Mouse (Mus musculus) lung, embryonic 15.5 days (tissue): ENCODE measurements around the gene Clint1. TPM values are rescaled to one million over a fixed set of nuclear protein-coding genes. Genes with fewer than 3 reads are reported as not detected.

ENCODE experiments used
- ATAC-seq: fragments of 200-750 bp; cut with Nextera tagmentation; 2 replicates; pipeline ENCODE4 v1.8.0; 2017; ENCODE audit warnings: moderate number of reproducible peaks, borderline replicate concordance; ENCODE audit not compliant: low FRiP score, low TSS enrichment; ENCODE audit errors: extremely low read depth
- H3K27ac ChIP-seq: fragments of 300-500 bp; sonication (generic); 2 replicates; pipeline ENCODE4 v1.5.1; 2015; ENCODE audit warnings: moderate library complexity, mild to moderate bottlenecking, inconsistent platforms
- H3K27me3 ChIP-seq: fragments of 300-500 bp; sonication (generic); 2 replicates; pipeline ENCODE4 v1.6.1; 2015; ENCODE audit warnings: inconsistent platforms
- H3K36me3 ChIP-seq: fragments of 300-500 bp; sonication (generic); 2 replicates; pipeline ENCODE4 v1.6.1; 2015; ENCODE audit warnings: inconsistent platforms
- H3K4me1 ChIP-seq: fragments of 300-500 bp; sonication (generic); 2 replicates; pipeline ENCODE4 v1.6.1; 2015; ENCODE audit warnings: inconsistent platforms
- H3K4me2 ChIP-seq: fragments of 300-500 bp; sonication (generic); 2 replicates; pipeline ENCODE4 v1.6.1; 2015; ENCODE audit warnings: inconsistent platforms, mild to moderate bottlenecking, moderate library complexity
- H3K4me3 ChIP-seq: fragments of 300-500 bp; sonication (generic); 2 replicates; pipeline ENCODE4 v1.5.1; 2015; ENCODE audit warnings: mild to moderate bottlenecking, inconsistent platforms
- H3K9ac ChIP-seq: fragments of 300-500 bp; sonication (generic); 2 replicates; pipeline ENCODE4 v1.6.1; 2015; ENCODE audit warnings: inconsistent platforms
- H3K9me3 ChIP-seq: fragments of 300-500 bp; sonication (generic); 2 replicates; pipeline ENCODE4 v1.6.1; 2016; ENCODE audit warnings: inconsistent platforms
- WGBS: fragments of 180-500 bp; shearing (Covaris S2); methylation state at CpG from one replicate; pipeline ENCODE4 v1.1.7; 2015; 5-methylcytosine and 5-hydroxymethylcytosine counted together
- polyA plus RNA-seq: library from polyadenylated mRNA; unstranded; fragments of >200 nt; fragmentation: Nextera tagmentation; extraction: Ambion mirVana; gene quantifications from 2 replicates; pipeline ENCODE4 v1.2.1, GENCODE M21; 2015

Clint1 gene
- polyA plus RNA-seq, 1 experiment from 2014 or later, result 76.4 TPM

GRCm38 (mm10) chr11:45918018-45918417 is 66.2 kb downstream of the Clint1 start:
- Histone ChIP-seq H3K27me3 (no peaks in the 10 kb centered on the region), H3K9ac (no peak overlapping the region), H3K27ac (no peak overlapping the region), H3K4me1 (no peaks in the 10 kb centered on the region), H3K4me3 (no peak overlapping the region), H3K36me3 (no peaks in the 10 kb centered on the region), H3K9me3 (no peaks in the 10 kb centered on the region), H3K4me2 (no peak overlapping the region)
- ATAC-seq, result no peak
- 91% methylated on average over 6 of the region's 6 CpGs for WGBS

GRCm38 (mm10) chr11:45918836-45919235 is 67.0 kb downstream of the Clint1 start:
- Histone ChIP-seq H3K4me1 (no peaks in the 10 kb centered on the region), H3K36me3 (no peaks in the 10 kb centered on the region), H3K27me3 (no peaks in the 10 kb centered on the region), H3K4me3 (no peak overlapping the region), H3K9me3 (no peaks in the 10 kb centered on the region), H3K9ac (no peak overlapping the region), H3K27ac (no peak overlapping the region), H3K4me2 (no peak overlapping the region)
- WGBS, result 68% methylated on average over 4 of the region's 4 CpGs
- ATAC-seq, result no peak

- H3K4me2 ChIP-seq, result no peak overlapping the region
Observed at GRCm38 (mm10) chr11:45921026-45921425, 69.2 kb downstream of the Clint1 start.

GRCm38 (mm10) chr11:45921480-45921898 is 69.6 kb downstream of the Clint1 start:
- ATAC-seq, result no peak
- Histone ChIP-seq H3K27me3 (no peaks in the 10 kb centered on the region), H3K4me2 (no peak overlapping the region), H3K27ac (no peak overlapping the region), H3K4me1 (no peaks in the 10 kb centered on the region), H3K9ac (no peak overlapping the region), H3K36me3 (no peaks in the 10 kb centered on the region), H3K4me3 (no peak overlapping the region), H3K9me3 (no peaks in the 10 kb centered on the region)
- 15% methylated on average over 10 of the region's 10 CpGs for WGBS

More at GRCm38 (mm10) chr11:45921026-45921425, 69.2 kb downstream of the Clint1 start:
- 52% methylated on average over 8 of the region's 8 CpGs for WGBS
- H3K4me1 ChIP-seq, result no peaks in the 10 kb centered on the region
- no peak overlapping the region for H3K27ac ChIP-seq
- no peak for ATAC-seq
- H3K4me3 ChIP-seq, result no peak overlapping the region
- H3K9me3 ChIP-seq, result no peaks in the 10 kb centered on the region
- H3K36me3 ChIP-seq, result no peaks in the 10 kb centered on the region
- no peak overlapping the region for H3K9ac ChIP-seq
- H3K27me3 ChIP-seq, result no peaks in the 10 kb centered on the region

- no peaks in the 10 kb centered on the region for H3K4me1 ChIP-seq
- 67% methylated on average over 6 of the region's 6 CpGs for WGBS
- no peaks in the 10 kb centered on the region for H3K27me3 ChIP-seq
- H3K9me3 ChIP-seq, result no peaks in the 10 kb centered on the region
- H3K9ac ChIP-seq, result no peak overlapping the region
- peaks cover 4% of the 10 kb centered on the region; the same call in 1 of the 2 replicates for H3K36me3 ChIP-seq
- H3K27ac ChIP-seq, result no peak overlapping the region
- H3K4me3 ChIP-seq, result no peak overlapping the region
- no peak for ATAC-seq
- H3K4me2 ChIP-seq, result no peak overlapping the region
Observed at GRCm38 (mm10) chr11:45925436-45925835, 73.6 kb downstream of the Clint1 start.

- Histone ChIP-seq H3K4me3 (peak overlapping the region; percentile 42), H3K27ac (peak overlapping the region; percentile 49; the same call in 1 of the 2 replicates), H3K9me3 (no peaks in the 10 kb centered on the region), H3K4me2 (peak overlapping the region; percentile 66), H3K36me3 (peaks cover 7% of the 10 kb centered on the region), H3K27me3 (no peaks in the 10 kb centered on the region), H3K4me1 (no peaks in the 10 kb centered on the region), H3K9ac (peak overlapping the region; percentile 46; the same call in 1 of the 2 replicates)
- WGBS, result under 1% methylated on average over 9 of the region's 9 CpGs
- ATAC-seq, result peak; percentile 85
Observed at GRCm38 (mm10) chr11:45926640-45927082, 74.8 kb downstream of the Clint1 start.

- no peak for ATAC-seq
- Histone ChIP-seq H3K4me1 (no peaks in the 10 kb centered on the region), H3K36me3 (peaks cover 11% of the 10 kb centered on the region), H3K9me3 (no peaks in the 10 kb centered on the region), H3K4me2 (no peak overlapping the region), H3K4me3 (no peak overlapping the region), H3K27ac (no peak overlapping the region), H3K9ac (no peak overlapping the region), H3K27me3 (no peaks in the 10 kb centered on the region)
- 61% methylated on average over 5 of the region's 5 CpGs for WGBS
Observed at GRCm38 (mm10) chr11:45927456-45927855, 75.6 kb downstream of the Clint1 start.

- 81% methylated on average over 10 of the region's 10 CpGs for WGBS
Observed at GRCm38 (mm10) chr11:45929541-45929940, 77.7 kb downstream of the Clint1 start.

GRCm38 (mm10) chr11:45932771-45933170 is 80.9 kb downstream of the Clint1 start:
- no peaks in the 10 kb centered on the region for H3K9me3 ChIP-seq
- H3K36me3 ChIP-seq, result peaks cover 53% of the 10 kb centered on the region
- H3K4me3 ChIP-seq, result no peak overlapping the region
- H3K4me2 ChIP-seq, result no peak overlapping the region
- H3K4me1 ChIP-seq, result no peaks in the 10 kb centered on the region
- WGBS, result 89% methylated on average over 10 of the region's 10 CpGs
- no peaks in the 10 kb centered on the region for H3K27me3 ChIP-seq
- no peak for ATAC-seq
- no peak overlapping the region for H3K27ac ChIP-seq
- no peak overlapping the region for H3K9ac ChIP-seq

More at GRCm38 (mm10) chr11:45929541-45929940, 77.7 kb downstream of the Clint1 start:
- Histone ChIP-seq H3K36me3 (peaks cover 29% of the 10 kb centered on the region), H3K9ac (no peak overlapping the region), H3K4me3 (no peak overlapping the region), H3K9me3 (no peaks in the 10 kb centered on the region), H3K27me3 (no peaks in the 10 kb centered on the region), H3K4me1 (no peaks in the 10 kb centered on the region), H3K27ac (no peak overlapping the region), H3K4me2 (no peak overlapping the region)
- ATAC-seq, result no peak

GRCm38 (mm10) chr11:45937478-45937877 is 85.6 kb downstream of the Clint1 start:
- peaks cover 41% of the 10 kb centered on the region for H3K36me3 ChIP-seq
- 93% methylated on average over 8 of the region's 8 CpGs for WGBS

GRCm38 (mm10) chr11:45938917-45939316 is 87.1 kb downstream of the Clint1 start:
- no peaks in the 10 kb centered on the region for H3K9me3 ChIP-seq
- no peak overlapping the region for H3K9ac ChIP-seq
- 88% methylated on average over 8 of the region's 8 CpGs for WGBS
- H3K4me1 ChIP-seq, result peaks cover 12% of the 10 kb centered on the region
- H3K36me3 ChIP-seq, result peaks cover 29% of the 10 kb centered on the region
- no peak overlapping the region for H3K27ac ChIP-seq
- H3K4me3 ChIP-seq, result no peak overlapping the region
- H3K4me2 ChIP-seq, result no peak overlapping the region
- no peak for ATAC-seq
- H3K27me3 ChIP-seq, result no peaks in the 10 kb centered on the region

More at GRCm38 (mm10) chr11:45937478-45937877, 85.6 kb downstream of the Clint1 start:
- no peak for ATAC-seq
- Histone ChIP-seq H3K9me3 (no peaks in the 10 kb centered on the region), H3K9ac (no peak overlapping the region), H3K4me3 (no peak overlapping the region), H3K27ac (no peak overlapping the region), H3K4me2 (no peak overlapping the region), H3K27me3 (no peaks in the 10 kb centered on the region), H3K4me1 (no peaks in the 10 kb centered on the region)

GRCm38 (mm10) chr11:45942281-45942680 is 90.4 kb downstream of the Clint1 start:
- ATAC-seq, result no peak
- Histone ChIP-seq H3K4me3 (no peak overlapping the region), H3K36me3 (peaks cover 4% of the 10 kb centered on the region), H3K9me3 (no peaks in the 10 kb centered on the region), H3K27ac (no peak overlapping the region), H3K4me1 (peaks cover 12% of the 10 kb centered on the region), H3K4me2 (no peak overlapping the region), H3K9ac (no peak overlapping the region), H3K27me3 (no peaks in the 10 kb centered on the region)
- 87% methylated on average over 7 of the region's 7 CpGs for WGBS
